Mouse (Mus musculus): Measurements from ENCODE around the gene Scly. TPM values are rescaled to one million over a fixed set of nuclear protein-coding genes. Genes with fewer than 3 reads are reported as not detected.

The Scly gene
- 6.5 and 8.3 TPM in 2 replicates for polyA plus RNA-seq (2015; fragmentation: Nextera tagmentation; extraction: Ambion mirVana)

DNA sequence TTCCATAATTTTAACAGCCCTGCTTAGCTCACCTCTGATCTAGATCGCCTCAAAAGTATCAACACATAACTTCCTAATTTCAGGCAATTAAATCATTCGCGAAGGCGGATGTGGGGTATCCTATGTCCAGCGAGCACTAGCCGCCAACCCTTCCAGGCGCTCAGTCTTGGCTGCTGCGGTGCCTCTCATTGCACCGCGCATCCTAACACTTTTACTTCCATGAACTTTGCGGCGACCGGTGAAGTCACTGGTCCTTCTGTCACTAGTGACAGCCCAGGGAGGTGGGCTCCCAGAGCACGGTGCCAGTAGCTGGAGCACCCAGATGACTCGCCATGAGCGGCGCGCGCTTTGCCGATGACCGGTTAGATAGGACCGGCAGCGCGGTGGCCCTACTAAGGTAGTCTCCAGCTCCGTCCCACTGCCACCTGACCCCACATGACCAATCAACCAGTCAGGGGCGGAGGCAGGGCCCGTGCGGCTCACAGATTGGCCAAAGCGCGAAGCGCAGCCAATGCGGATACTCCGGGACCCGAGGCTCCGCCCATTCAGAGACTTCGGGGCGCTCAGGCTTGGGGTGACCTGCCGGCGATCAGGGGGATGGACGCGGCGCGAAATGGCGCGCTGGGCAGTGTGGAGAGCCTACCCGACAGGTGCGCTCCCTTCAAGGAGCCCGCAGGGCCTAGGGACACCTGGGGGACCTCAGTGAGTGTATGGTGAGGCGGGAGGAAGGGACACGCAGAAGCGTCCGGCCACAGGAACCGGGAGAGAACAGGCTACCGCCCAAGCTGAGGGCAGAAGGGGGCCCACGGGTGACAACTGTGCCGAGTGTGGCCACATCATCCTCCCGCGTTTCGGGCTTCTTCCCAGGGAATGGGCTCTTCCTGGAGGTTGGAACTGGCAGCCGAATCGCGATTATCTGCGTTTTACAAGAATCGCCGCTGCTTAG lies at the start of gene Scly:
TSS of gene Scly (plus strand) at position 540 of the 946 bp plus-strand sequence.

DNA sequence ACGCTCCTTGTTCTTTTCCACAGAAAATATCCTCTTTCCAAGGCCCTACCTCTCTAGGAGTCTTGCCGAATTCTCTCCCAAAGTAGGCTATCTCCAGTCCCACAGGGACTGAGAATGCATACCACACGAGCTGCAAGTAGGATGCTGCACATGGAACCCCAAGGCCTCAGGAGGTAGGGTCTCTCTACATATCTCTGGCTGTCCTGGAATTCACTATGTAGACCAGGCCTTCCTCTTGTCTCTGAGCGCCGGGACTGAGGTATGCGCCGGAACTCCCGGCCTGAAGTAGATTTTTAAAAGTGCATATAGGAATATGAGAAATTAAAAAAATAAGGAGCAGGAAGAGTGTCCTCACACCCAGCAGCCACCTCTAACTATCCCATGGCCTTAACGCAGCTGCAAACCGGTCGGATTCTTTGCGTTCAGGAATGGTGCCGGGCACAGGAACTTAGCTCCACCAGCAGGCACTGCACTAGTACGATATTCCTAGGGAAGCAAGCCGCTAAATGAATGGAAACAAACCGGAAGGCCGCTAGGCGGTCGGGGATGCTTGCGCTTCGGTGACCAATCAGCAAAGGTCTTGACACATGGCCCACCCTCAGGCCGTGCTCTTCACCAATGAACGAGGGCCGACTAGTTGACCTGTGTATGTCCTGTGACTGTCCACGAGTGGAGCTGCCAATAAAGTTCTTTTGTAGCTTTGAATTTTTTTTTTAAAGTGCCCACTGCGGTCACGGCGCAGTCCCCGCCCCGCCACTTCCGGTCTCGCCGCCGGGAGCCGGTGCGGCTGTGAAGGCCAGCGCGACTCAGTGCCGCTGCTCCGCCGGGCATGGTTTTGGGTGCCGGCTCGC lies 48.3 kb upstream of the Scly start, which contains the start of gene Ube2f:
TSS of gene Ube2f (plus strand) at position 741 of the 851 bp plus-strand sequence.

GRCm38 (mm10) chr1:91321760-91322438 lies 23.8 kb downstream of the Scly start, which contains the start of gene Espnl:
Gene Espnl (plus strand): TSS chr1:91322075.

GRCm38 (mm10) chr1:91350841-91351240 lies 52.7 kb downstream of the Scly start, which contains the start of gene Klhl30:
Gene Klhl30 (plus strand): TSS chr1:91351016.

DNA sequence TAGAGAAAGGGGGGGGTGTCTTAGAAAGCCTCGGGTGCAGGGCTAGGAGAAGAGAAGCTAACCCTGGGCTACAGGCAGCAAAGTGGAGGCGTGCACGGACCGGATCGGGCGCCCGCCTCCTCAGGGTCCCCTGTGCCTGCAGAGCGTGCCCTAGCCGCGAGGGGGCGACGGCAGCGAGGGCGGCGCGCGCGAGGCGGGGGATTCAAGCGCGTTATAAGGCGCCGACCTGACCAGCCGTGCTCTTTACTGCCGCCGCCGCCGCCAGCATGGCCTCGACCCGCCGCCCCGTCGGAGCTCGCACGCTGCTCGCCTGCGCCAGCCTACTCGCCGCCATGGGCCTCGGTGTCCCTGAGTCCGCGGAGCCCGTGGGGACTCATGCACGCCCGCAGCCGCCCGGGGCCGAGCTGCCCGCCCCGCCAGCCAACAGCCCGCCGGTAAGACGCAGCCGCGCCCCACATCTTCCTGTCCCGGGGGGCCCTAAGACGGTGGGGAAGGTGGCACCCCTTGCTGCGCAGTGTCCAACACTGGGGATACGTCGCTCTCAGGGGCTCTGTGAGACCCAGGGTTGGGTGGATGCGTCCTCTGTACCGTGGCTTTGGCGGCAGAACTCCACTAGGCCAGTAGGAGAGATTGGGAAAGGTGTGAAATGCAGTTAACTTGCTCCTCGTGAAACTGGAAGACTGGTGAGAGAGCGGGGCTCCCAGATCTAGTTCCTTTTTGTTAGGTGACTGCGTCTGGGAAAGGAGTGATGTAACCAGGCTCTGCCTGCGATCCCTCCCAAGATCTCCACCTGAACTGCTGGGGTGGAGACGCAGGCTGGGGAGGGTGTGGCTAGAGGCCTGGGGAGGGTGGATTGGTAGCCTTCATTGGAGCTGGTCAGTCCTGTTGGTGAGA lies 68.3 kb downstream of the Scly start, which contains the start of gene Erfe:
TSS of gene Erfe (plus strand) at position 216 of the 894 bp plus-strand sequence.

Other genes with a start within 250 kb of the Scly start
- 0.39 and 0.44 TPM in 2 replicates for gene Rbm44, start 153.2 kb upstream of the Scly start, polyA plus RNA-seq (2015; fragmentation: Nextera tagmentation; extraction: Ambion mirVana)
- gene Ramp1, start 118.5 kb upstream of the Scly start, polyA plus RNA-seq (2015; fragmentation: Nextera tagmentation; extraction: Ambion mirVana): 12.2 and 16.5 TPM in 2 replicates
- gene Ube2f, start 48.0 kb upstream of the Scly start, polyA plus RNA-seq (2015; fragmentation: Nextera tagmentation; extraction: Ambion mirVana): 40.5 and 56.4 TPM in 2 replicates
- gene Espnl, start 23.7 kb downstream of the Scly start, polyA plus RNA-seq (2015; fragmentation: Nextera tagmentation; extraction: Ambion mirVana): 0.08 TPM in 1 of 2 replicates, not detected in the other
- gene Klhl30, start 52.7 kb downstream of the Scly start, polyA plus RNA-seq (2015; fragmentation: Nextera tagmentation; extraction: Ambion mirVana): 1.2 and 1.7 TPM in 2 replicates
- gene Erfe, start 68.1 kb downstream of the Scly start, polyA plus RNA-seq (2015; fragmentation: Nextera tagmentation; extraction: Ambion mirVana): 0.74 and 1.3 TPM in 2 replicates
- 91.5 and 98.8 TPM in 2 replicates for gene Ilkap, start 100.5 kb downstream of the Scly start, polyA plus RNA-seq (2015; fragmentation: Nextera tagmentation; extraction: Ambion mirVana)
- gene Hes6, start 115.7 kb downstream of the Scly start, polyA plus RNA-seq (2015; fragmentation: Nextera tagmentation; extraction: Ambion mirVana): 75.6 and 122 TPM in 2 replicates
- 3.8 and 5.5 TPM in 2 replicates for gene Per2, start 161.0 kb downstream of the Scly start, polyA plus RNA-seq (2015; fragmentation: Nextera tagmentation; extraction: Ambion mirVana)
- gene Traf3ip1, start 196.3 kb downstream of the Scly start, polyA plus RNA-seq (2015; fragmentation: Nextera tagmentation; extraction: Ambion mirVana): 3.3 and 5.1 TPM in 2 replicates
- 4.0 and 6.6 TPM in 2 replicates for gene Asb1, start 242.2 kb downstream of the Scly start, polyA plus RNA-seq (2015; fragmentation: Nextera tagmentation; extraction: Ambion mirVana)